ENCODE assay signal across 8 mouse cellular contexts in genomic region chr7:92741861-92742249, GRCm38 (mm10). TPM values are rescaled to one million over a fixed set of nuclear protein-coding genes. Genes with fewer than 3 reads are reported as not detected.
DNase-seq lines count a peak whose midpoint lies in the region; ATAC-seq and TF ChIP-seq lines count a peak whose summit lies in the region.

No protein-coding gene starts in this region.

- peak; percentile 50 to 51 for DNase-seq in kidney, adult 8-10 months
- no peak for DNase-seq in kidney, adult 9 months
- peak; percentile 39 for DNase-seq in ZHBTc4 (ENCODE audit: low read depth, low spot score)
- DNase-seq in hindbrain, embryonic 11.5 days (ENCODE audit: low spot score): no peak
- peak; percentile 37 for DNase-seq in limb, embryonic 14.5 days (ENCODE audit: low spot score)
- DNase-seq in midbrain, postnatal 0 days (ENCODE audit: low spot score): peak; percentile 38
- DNase-seq in MN1 (ENCODE audit: low spot score): no peak

- 0% methylated on average over 9 of the region's 9 CpGs for WGBS in hindbrain, embryonic 11.5 days
- 0% methylated on average over 9 of the region's 9 CpGs for WGBS in limb, embryonic 14.5 days
- WGBS in midbrain, postnatal 0 days: 0% methylated on average over 9 of the region's 9 CpGs

- peak; percentile 29 for ATAC-seq in erythroblast, adult 5-6 weeks (replicated peaks; ENCODE audit: low FRiP score, poor library complexity, severe bottlenecking)
- peak; percentile 50 for ATAC-seq in hindbrain, embryonic 11.5 days (ENCODE audit: low FRiP score)
- peak; percentile 20 for ATAC-seq in limb, embryonic 14.5 days (ENCODE audit: low FRiP score, low read depth)
- peak; percentile 52 for ATAC-seq in midbrain, postnatal 0 days (ENCODE audit: low FRiP score)

- peak overlapping the region; percentile 49 for H3K9ac ChIP-seq in hindbrain, embryonic 11.5 days (ENCODE audit: low read depth, low read length)
- H3K9ac ChIP-seq in limb, embryonic 14.5 days (ENCODE audit: low read depth, low read length, severe bottlenecking): peak overlapping the region; percentile 60
- peak overlapping the region; percentile 97 for H3K9ac ChIP-seq in midbrain, postnatal 0 days (replicated peaks; ENCODE audit: low read length, poor library complexity, severe bottlenecking)

- H3K36me3 ChIP-seq in hindbrain, embryonic 11.5 days (ENCODE audit: control insufficient read depth, insufficient read depth, low read length): no peaks in the 10 kb centered on the region
- H3K36me3 ChIP-seq in limb, embryonic 14.5 days (ENCODE audit: control insufficient read depth, insufficient read depth, low read length): peaks cover 20% of the 10 kb centered on the region
- H3K36me3 ChIP-seq in midbrain, postnatal 0 days (ENCODE audit: insufficient read depth, low read length): no peaks in the 10 kb centered on the region

- no peaks in the 10 kb centered on the region for H3K27me3 ChIP-seq in hindbrain, embryonic 11.5 days (ENCODE audit: control insufficient read depth, insufficient read depth, low read length)
- H3K27me3 ChIP-seq in limb, embryonic 14.5 days (ENCODE audit: control insufficient read depth, insufficient read depth, low read length): no peaks in the 10 kb centered on the region
- H3K27me3 ChIP-seq in midbrain, postnatal 0 days (ENCODE audit: insufficient read depth, low read length): no peaks in the 10 kb centered on the region

- TF ChIP-seq CTCF in midbrain, postnatal 0 days (IDR thresholded peaks at IDR 0.05): no peak

- H3K4me3 ChIP-seq in hindbrain, embryonic 11.5 days (ENCODE audit: low read depth, low read length): peak overlapping the region; percentile 53
- peak overlapping the region; percentile 61 for H3K4me3 ChIP-seq in limb, embryonic 14.5 days (replicated peaks; ENCODE audit: low read length)
- peak overlapping the region; percentile 86 for H3K4me3 ChIP-seq in midbrain, postnatal 0 days (ENCODE audit: low read depth, low read length)

- H3K27ac ChIP-seq in hindbrain, embryonic 11.5 days (ENCODE audit: low read depth, low read length): 0 out of 2 replicates have a peak overlapping the region, but pooled peaks have one; percentile 43
- peak overlapping the region; percentile 1 for H3K27ac ChIP-seq in limb, embryonic 14.5 days (replicated peaks; ENCODE audit: low read depth, low read length)
- H3K27ac ChIP-seq in midbrain, postnatal 0 days (ENCODE audit: low read depth, low read length): peak overlapping the region; percentile 99

- H3K4me1 ChIP-seq in hindbrain, embryonic 11.5 days (replicated peaks; ENCODE audit: control insufficient read depth, insufficient read depth, low read length): no peaks in the 10 kb centered on the region
- peaks cover 22% of the 10 kb centered on the region for H3K4me1 ChIP-seq in limb, embryonic 14.5 days (ENCODE audit: control insufficient read depth, insufficient read depth, low read length)
- peaks cover 6% of the 10 kb centered on the region; the same call in 1 of the 2 replicates for H3K4me1 ChIP-seq in midbrain, postnatal 0 days (ENCODE audit: insufficient read depth, low read length)

- no peaks in the 10 kb centered on the region for H3K9me3 ChIP-seq in hindbrain, embryonic 11.5 days (ENCODE audit: control insufficient read depth, low read length)
- H3K9me3 ChIP-seq in limb, embryonic 14.5 days (ENCODE audit: control insufficient read depth, low read length): no peaks in the 10 kb centered on the region
- H3K9me3 ChIP-seq in midbrain, postnatal 0 days (ENCODE audit: low read length): no peaks in the 10 kb centered on the region

- no peak for TF ChIP-seq POLR2A in limb, embryonic 14.5 days (IDR thresholded peaks at IDR 0.05; ENCODE audit: borderline replicate concordance, extremely low read depth, insufficient read depth, insufficient read length)

- H3K4me2 ChIP-seq in hindbrain, embryonic 11.5 days (replicated peaks; ENCODE audit: low read depth, low read length): peak overlapping the region; percentile 84
- H3K4me2 ChIP-seq in limb, embryonic 14.5 days (replicated peaks; ENCODE audit: low read depth, low read length, severe bottlenecking): peak overlapping the region; percentile 78
- peak overlapping the region; percentile 79 for H3K4me2 ChIP-seq in midbrain, postnatal 0 days (ENCODE audit: low read depth, low read length, poor library complexity, severe bottlenecking)

RNA-seq across cellular contexts. Expression of gene Rab30, which starts 0.5 kb away (rescaled TPM):
- 30.4 and 43.3 TPM in 2 replicates for total RNA-seq in erythroblast, adult 5-6 weeks (2015; ENCODE audit: low replicate concordance)
- 15.8 and 25.8 TPM in 2 replicates for total RNA-seq in erythroblast, adult 5-6 weeks (2017; ENCODE audit: low replicate concordance)
- polyA plus RNA-seq in hindbrain, embryonic 11.5 days (2014; fragmentation: Nextera tagmentation; extraction: Ambion mirVana): 24.0 and 24.5 TPM in 2 replicates
- polyA plus RNA-seq in limb, embryonic 14.5 days (2012; rRNA removed): 9.5 and 12.6 TPM in 2 replicates
- polyA plus RNA-seq in limb, embryonic 14.5 days (2014; fragmentation: Nextera tagmentation; extraction: Ambion mirVana): 22.7 and 25.3 TPM in 2 replicates
- 37.2 and 44.7 TPM in 2 replicates for total RNA-seq in midbrain, postnatal 0 days (2014; rRNA removed)
- 13.6 and 18.5 TPM in 2 replicates for polyA plus RNA-seq in midbrain, postnatal 0 days (2015; fragmentation: Nextera tagmentation; extraction: Ambion mirVana)

Comparison
In these comparisons a context has a peak if more than half of its experiments do, and no peak if none do; other contexts are left out.
1. DNase-seq: peak in kidney, adult 8-10 months (2 of 2), ZHBTc4 (single experiment), limb, embryonic 14.5 days (single experiment) and midbrain, postnatal 0 days (single experiment); none in kidney, adult 9 months (single experiment), hindbrain, embryonic 11.5 days (single experiment) and MN1 (single experiment).
2. H3K27ac ChIP-seq: peak in every context shown above with its lines; median percentile 99 in midbrain, postnatal 0 days; 43 in hindbrain, embryonic 11.5 days; 1 in limb, embryonic 14.5 days.
3. Peak in every context shown above with its lines, with median percentiles within 50 percentile points of each other: ATAC-seq, H3K4me2 ChIP-seq, H3K4me3 ChIP-seq and H3K9ac ChIP-seq.